Mouse (Mus musculus) kidney, postnatal 36 days (tissue): ENCODE measurements around the gene Ano6.
A peak's percentile ranks its signal among the peaks of the same experiment; 100 is the strongest.

Experiments
- DNase-seq, 2 experiments: peaks; one replicate each; pipeline ENCODE4 v3.0.0; 2021 to 2022; ENCODE audit warnings: mixed read lengths in 2 of 2

Ano6 gene

DNA sequence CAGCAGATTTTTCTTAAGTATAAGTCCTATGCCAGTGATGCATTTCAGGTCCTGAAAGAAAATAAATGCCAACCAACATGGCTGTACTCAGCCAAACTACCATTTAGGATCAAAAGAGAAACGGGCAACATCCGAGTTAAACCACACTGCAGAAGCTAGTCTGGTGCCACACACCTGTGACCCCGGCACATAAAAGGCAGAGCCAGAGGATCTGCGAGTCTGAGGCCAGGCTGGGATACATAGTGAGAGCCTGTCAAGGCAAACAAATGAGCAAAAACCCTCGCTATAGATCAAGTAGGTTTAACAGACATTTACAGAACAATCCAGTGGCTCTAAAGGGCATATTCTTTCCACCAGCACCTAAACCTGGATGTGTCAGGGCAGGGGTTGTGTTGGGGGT lies 190.0 kb downstream of the Ano6 start:
- no peak for DNase-seq

DNA sequence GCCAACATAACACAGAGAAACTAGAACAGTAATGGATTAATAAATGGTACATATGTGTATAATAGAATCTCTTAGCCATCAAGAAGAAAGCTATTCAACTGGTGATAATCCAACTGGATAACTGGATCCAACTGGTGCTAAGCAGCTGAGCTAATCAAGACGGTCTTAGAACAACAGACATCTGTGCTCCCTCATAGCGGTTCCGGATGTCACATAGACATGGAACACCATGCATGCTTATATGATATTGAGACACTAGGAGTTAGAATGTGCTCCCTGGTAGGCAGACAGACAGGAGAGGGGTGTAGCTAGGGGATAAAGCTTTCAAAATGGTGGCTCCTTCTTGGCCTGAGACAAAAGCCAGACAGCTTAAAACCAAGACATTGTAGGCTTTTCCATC lies 197.3 kb downstream of the Ano6 start:
- no peak for DNase-seq

DNA sequence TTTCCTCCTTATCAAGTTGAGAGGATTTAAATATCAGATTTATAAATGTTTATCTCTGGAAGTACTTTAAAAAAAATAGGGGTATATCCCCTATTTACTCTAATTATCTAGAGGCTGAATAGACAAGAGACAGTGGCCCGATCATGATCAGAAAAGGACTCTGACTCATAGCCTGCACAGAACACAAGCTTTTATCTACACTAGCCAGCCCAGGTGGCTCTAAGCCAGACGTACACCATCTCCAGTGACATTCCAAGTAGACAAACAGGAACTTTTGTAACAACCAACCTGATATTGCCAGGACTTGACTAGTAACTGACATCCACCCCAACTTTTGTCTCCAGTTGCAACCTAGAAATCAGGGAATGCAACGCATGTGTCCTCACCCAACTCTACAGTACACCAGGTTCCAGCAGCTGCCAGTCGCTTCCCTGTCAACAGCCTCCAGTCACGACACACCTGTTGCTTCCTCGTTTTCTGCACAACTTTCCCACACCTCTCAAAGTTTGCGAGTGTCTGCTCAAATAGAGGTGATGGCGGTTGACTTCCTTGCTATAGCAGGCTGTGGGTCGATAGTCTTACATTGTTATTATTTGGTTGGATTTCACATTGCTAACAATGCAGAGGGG lies 199.0 kb downstream of the Ano6 start:
- no peak for DNase-seq

DNA sequence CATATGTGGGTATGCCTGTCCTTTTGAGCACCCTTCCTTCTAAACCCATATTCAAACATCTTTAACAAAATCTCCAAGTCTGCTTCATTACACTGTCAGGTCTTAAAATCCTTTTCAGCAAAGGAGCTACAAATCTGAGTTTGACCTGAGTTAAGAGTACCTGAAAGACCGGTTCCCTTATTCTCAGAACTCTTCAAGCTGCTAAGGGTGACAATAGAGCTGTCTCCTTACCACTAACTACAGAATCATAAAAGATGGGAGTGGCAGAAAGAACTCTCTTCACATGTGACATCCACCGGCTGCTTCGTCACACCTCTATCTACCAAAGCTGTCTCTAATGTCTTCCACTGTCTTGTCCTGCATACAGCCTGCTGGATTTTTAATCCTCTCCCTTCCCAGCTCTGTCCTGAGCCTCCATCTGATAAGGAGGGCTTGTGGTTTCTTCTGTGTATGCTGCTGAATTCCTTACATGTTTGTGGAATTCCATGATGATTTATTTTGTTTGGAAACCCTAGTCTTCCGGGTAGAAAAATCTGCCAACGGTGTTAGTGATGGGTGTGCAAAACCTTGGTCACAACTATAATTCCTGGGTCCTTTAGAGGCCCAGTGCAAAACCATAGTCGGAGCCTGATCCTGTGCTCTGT lies 212.4 kb downstream of the Ano6 start:
- peak in 1 of 2 experiments; percentile 1 for DNase-seq

DNA sequence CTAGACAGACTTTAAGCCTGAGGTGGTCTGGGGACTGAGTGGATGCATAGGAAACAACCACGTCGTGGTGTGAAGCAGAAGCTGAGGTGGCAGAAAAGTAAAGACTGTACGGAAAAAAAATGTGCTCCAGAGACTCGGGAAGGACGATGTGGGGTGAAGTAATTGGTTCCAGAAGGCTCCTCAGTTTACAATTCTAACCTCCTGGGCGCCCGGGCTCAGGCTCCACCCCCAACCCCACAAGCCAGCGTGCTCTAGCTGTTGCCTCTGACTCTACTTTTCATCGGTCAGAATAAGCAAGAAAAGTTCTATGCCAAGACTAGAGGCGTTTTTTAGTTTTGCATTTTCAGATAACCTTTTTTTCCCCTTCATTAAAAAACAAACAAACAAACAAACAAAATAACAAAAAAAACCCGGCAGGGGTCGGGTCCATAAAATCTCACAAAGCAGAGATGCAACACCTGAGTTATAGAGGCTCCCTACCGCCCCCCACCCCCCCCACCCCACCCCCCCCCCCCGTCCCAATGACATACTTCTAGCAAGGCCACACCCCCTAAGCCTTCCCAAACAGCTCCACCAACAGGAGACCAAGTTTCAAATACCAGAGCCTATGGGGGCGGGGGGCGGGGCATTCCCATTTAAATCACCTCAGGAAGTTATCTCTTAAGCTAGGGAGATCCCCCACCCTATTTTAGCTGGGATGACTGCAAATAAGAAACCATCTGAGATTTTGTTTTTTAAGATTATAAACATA lies 221.2 kb downstream of the Ano6 start:
- DNase-seq, result no peak

DNA sequence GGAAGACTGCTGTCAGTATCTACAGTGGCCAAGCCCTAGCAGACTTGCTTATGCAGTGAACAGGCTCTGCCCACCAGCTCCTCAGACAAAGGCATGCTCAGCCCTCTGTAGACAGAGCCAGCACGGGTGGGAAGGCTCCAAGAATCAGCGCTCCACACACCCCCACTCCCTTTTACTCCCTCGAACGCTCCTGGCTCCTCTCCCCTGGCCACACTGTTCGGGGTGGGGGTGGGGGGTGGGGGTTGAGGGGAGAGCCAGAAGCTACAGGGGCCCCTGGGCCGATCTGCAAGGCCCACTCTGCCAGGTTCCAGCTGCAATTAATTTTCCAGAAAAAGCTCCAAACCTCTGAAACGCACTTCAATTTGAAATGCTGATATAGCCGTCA lies 221.7 kb downstream of the Ano6 start:
- no peak for DNase-seq

DNA sequence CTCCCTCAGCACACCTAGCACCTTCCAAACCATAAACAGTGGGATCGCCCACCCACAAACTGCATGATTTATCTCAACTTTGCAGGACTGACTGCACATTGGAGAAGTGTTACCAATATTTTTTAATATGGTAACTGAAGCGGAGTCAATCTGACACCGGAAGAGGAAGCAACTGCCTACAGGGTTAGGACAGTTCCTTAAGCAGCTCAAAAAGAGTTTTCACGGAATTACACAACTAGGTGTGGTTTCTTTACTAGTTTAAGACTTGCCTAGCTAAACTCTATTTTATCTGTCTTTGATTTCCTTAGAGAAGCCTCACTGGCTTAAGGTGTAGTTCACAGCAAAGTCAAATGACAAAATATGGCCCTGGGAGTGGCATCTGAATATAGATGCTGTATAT lies 223.9 kb downstream of the Ano6 start:
- DNase-seq, result no peak

DNA sequence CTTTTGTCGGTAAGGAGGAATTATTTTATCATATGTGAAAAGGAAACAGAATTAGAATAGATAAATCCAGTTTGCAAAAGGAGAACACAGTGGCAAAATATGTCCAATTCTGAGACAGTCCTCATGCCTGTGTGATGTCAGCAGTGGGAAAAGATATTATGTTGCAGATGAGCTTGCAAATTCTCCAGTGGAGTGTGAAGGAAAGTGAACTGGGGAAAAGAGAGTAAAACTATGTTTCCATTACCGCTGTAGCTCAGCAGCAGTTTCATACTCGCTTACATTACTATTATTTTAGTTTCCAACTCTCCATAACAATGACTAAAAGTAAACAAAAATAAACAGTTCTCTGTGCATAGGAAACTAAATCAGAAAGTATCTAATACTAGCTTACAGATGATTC lies 229.8 kb downstream of the Ano6 start:
- DNase-seq, result no peak

DNA sequence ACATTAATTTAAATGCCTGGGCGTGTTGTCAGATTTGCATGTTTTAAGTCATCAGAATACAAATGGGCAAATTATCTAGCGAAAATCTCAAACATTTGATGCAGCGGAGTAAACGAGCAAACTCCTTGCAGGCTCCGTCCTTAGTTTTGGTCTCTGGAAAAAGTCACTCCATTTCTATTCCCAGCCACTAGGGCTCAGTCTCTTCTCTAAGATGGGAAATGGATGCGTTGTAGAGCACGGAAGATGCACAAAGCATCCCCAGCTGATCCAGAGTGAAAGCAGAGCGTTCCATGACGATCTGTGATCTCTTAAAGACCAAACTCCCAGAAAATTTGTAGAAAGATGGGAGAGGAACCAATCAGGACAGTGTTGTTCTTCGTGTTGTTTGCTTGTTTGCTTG lies 230.9 kb downstream of the Ano6 start:
- no peak for DNase-seq
